Mouse (Mus musculus): ENCODE measurements around the gene Ctbp2. TPM values are rescaled to one million over a fixed set of nuclear protein-coding genes. Genes with fewer than 3 reads are reported as not detected.

Ctbp2 gene
- total RNA-seq (2021), result 10 to 100 TPM; 46.2 to 53.5 TPM

DNA sequence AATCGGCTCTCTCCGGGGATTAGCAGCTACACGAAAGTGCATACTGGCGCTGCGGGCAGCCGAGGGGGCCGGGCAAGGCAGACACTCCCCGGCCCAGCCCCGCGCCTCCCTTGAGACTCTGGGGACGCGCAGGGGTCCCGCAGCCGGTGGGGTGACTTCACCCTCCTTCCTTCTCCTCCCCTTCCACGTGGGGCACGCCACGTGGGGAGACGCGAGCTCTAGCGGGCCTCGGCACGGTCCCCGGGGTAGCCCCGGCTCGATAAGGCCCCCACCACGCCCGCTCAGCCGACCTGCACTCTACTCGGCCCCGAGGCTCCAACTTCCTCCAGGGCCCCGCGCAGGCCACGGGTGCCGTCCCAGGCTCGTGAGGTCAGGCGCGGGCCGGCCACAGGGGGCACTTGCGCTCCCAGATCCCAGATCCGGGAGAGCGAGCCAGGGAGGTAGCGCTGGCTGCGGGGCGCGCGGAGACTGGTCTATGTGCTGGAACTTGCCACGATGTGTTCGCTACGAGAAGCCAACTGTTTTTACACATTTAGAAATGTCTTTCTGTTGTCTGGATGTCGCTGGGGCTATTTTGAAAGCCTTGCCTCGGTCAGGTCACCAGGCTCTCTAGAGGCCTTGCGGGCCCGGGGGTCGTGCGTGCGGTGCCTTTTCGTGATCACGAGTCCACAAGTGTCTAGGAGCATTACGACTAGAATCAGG is at the start of gene Ctbp2:
Gene Ctbp2 (minus strand): TSS at position 356 of the 702 bp plus-strand sequence.
- intact Hi-C loops (cut with DNase I), result loop anchor here (2.0 to 5.0 kb wide), 6 partner anchors 37 to 513 kb away; partner anchors contain the start of gene Edrf1
- peak; percentile 90 to 92 for DNase-seq

DNA sequence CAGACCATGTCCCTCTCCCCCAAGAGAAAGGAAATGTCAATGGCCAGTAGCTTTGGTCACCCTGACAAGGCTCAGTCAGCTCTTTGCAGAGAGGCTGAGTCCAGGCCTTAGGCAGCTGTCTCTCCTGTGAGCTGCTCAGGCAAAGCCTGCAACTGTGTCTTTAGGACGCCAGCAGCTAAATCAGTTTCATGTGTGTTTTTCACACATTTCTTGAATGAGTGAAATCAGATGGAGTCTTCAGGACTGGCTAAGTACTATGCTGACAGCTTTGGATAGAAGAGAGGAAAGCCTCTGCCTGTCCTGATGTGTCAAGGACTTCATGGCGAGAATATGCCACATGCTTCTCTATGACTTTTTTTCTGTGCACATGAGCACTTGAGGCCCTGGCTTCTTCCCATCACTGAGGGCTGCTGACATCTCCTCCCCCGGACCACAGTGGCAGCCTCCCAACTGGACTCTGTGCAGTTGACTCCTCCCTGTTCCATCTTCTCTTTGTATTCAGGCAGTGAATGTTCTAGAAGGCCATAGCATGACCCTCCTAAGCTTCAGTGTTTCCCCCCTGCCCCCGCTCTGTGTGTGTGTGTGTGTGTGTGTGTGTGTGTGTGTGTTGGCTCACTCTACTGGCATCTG is 47.4 kb upstream of the Ctbp2 start:
- intact Hi-C loops (cut with DNase I), result no loop called here
- peak; percentile 77 for DNase-seq

DNA sequence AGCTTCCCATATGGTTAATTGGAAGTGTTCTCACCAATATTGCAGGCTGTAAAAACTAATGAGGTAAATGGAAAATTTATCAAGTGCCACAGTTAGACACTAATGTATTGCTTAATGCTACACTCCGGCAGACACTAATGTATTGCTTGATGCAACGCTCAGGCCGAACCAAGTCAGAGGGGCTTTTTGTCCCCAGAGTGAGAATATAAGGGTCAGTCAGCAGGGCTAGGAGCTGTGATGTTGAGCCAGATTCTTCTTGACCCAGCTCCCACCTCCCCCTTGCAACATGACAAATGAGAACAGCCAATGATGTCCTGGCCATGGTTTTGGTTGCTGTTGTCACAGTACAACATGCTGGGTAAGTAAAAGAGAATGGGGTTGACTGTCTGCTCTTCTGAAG is 44.8 kb upstream of the Ctbp2 start:
- intact Hi-C loops (cut with DNase I), result no loop called here
- no peak for DNase-seq

DNA sequence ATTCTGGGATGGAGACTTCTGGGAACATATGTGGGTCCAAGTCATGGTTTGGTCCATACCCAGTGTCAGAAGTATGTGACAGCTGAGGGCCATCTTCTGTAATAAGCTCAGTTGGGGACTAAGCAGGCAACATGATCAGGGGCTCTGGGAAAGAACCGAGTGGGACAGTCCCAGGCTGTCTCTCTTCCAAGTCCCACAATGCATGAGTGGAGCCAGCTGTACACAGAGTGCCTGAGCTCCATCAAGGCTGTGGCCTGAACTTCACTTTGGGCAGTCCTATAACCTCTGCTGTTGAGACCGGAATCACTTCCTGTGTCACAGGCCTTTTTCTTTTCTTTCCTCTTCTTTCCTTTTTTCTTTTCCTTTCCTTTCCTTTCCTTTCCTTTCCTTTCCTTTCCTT is 43.7 kb upstream of the Ctbp2 start:
- intact Hi-C loops (cut with DNase I), result no loop called here
- no peak for DNase-seq

DNA sequence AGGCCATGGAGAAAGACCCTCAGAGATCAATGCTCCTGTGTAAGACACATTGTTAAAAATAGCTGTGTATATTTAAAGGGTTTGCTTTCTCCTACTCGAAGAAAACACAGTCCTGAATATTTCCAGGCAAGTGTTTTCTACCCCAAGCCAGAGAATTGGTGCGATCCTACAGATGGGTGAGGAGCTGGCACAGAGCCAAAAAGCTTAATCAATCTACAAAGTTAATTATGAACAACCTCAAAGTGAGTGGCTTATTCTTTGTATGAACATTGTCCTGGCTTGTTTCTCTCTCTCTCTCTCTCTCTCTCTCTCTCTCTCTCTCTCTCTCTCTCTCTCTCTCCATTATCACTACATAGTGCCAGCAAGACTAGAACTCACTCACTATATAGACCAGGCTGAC is 40.6 kb upstream of the Ctbp2 start:
- DNase-seq, result no peak
- intact Hi-C loops (cut with DNase I), result no loop called here

DNA sequence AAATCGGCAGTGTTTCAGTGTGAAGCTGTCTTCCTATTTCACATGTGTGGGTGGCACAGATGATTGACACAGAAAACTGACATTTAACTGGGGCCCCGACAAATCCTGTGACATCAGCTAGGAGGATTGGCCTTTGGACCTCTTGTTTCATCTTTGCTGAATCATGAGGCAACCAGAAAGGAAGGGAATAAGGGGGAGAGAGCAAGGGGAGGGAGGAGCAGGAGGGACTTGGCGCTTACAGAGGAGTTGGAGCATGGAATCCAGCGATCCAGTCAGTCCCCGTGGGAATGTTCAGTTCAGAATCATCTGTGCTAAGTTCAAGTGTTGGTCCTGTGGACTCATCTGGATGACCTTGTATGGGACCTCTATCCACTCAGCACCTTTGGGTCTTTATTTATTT is 38.9 kb upstream of the Ctbp2 start:
- peak; percentile 24 to 29 for DNase-seq
- intact Hi-C loops (cut with DNase I), result no loop called here

DNA sequence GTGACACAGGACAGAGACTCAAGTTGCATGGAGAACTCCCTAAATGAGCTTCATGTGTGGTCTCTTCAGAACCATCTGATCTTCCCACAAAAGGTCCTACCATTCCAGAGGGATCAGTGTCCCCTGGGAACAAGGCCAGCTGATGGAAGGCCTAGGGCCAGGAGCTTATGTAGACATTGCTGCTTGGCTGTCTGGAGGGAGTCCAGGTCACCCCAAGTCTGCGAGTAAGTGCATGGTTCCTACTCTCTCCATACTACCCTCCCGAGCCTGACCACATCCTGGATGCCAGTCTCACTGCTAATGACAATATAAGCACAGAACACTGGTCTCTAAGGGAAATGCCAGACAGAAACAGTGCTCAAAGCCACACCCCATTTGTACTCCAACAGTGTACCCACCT is 38.0 kb upstream of the Ctbp2 start:
- intact Hi-C loops (cut with DNase I), result no loop called here
- DNase-seq, result no peak

DNA sequence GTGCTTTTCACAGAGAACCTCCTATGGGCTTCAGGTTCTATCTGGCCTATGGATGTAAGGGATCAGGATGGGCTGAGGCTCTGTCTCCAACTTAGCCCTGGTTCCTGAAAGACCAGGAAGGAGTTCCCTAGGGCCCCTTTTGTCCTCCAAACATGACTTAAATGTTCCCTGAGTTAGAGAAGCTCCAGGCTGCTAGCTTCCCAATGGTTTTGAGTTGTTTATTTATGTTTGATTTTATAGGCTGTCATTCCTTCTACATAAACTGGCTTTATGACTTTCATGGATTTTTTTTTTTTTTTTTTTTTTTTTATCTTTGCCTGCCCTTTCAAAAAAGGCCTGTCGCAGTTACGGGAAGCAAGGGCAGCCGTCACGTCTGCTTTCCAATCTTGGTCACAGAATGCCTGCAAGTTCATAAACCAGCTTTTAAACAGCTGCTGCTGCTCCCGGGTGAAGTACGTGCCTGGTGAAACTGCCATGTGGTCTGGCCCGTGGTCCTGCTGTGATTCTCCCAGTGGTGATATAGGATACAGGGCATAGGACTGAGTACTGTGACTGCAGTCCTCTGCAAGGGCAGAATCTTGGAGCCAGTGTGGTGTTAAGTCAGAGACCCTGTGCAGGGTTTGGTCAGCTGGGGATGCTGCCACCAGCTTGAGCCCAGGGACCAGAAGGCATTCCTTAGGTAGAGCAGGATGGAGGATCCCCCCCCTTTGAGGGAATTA is 37.4 kb upstream of the Ctbp2 start:
- intact Hi-C loops (cut with DNase I), result no loop called here
- no peak for DNase-seq

DNA sequence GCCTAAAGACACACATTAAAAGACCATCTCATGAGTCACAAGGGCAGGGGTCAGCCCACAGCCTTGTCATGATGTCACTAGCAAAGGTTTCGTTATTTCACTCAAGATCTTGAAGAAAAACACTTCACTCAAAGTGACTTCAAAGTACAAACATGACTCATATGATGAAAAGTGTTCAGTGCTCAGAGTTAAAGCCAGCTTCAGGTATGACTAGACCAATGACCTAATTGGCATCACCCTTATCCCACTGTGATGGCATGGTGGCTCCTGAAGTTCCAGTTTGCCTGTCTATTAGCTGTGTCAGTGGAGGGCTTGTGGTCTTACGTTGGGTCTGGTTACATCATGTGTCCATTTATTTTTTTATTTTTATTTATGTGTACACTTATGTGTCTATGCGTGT is 35.4 kb upstream of the Ctbp2 start:
- intact Hi-C loops (cut with DNase I), result no loop called here
- no peak for DNase-seq

DNA sequence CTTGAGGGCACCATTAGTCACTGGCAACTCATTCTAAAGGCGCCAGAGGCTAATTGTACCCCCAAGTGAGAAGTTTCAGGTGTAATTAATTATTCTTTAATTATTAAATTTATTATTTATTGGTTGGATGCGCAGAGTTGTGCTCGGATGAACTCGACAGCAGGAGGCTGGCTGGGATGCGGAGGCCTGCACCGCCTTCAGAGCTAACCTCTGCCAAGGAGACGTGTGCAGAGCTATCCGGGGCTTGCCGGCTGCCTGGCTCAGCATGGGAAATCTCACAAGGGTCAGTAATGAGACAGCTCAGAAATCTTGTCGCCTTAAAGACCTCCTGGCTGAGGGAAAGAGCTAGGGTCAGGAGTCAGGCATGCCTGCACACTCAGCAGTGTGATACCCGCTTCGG is 31.5 kb upstream of the Ctbp2 start:
- no peak for DNase-seq
- intact Hi-C loops (cut with DNase I), result no loop called here

DNA sequence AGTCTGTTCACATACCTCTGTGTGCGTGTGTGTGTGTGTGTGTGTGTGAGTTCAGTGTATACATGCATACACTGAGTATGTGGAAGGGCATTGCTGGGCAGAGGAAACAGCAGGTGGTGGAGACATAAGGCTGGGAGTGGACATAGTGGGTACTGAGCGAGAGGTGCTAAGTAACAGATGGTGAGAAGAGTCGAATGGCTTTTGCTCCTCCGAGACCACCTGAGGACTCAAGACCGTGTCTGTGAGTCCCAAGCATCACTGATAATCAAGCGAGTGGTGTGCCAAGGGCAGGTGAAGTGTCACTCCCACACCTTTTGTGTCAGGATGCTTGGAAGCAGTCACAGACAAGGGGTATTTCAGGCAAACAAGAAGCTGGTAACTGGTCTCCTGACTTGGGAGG is 30.7 kb upstream of the Ctbp2 start:
- DNase-seq, result no peak
- intact Hi-C loops (cut with DNase I), result no loop called here

DNA sequence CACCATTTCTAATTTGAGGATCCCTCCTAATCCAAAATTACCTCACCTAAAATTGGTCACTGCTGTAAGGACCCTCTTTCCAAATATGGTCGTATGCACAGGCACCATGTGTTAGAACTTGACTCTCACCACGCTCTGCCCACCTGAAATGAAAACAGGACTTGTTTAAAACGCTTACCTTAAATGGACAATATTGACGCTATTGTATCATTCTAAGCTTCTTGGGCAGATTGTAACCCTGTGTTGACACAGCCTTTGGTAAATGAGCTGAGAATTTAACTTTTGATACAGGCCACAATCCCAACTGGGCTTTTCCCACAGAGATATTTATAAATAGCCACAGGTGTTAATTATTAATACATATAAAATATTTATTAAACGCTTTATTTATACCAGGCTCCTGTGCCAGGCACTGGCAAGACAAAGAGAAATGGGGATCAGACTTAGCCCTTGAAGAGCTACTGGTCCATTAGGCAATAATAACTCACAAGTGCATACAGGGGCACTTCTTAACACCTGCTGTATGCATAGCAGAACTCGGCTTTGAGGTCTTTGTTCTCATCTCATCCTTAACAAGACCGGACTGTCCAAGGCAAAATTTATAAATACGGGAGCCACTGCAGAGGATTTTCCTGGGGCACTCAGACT is 15.7 kb upstream of the Ctbp2 start:
- intact Hi-C loops (cut with DNase I), result no loop called here
- DNase-seq, result no peak

DNA sequence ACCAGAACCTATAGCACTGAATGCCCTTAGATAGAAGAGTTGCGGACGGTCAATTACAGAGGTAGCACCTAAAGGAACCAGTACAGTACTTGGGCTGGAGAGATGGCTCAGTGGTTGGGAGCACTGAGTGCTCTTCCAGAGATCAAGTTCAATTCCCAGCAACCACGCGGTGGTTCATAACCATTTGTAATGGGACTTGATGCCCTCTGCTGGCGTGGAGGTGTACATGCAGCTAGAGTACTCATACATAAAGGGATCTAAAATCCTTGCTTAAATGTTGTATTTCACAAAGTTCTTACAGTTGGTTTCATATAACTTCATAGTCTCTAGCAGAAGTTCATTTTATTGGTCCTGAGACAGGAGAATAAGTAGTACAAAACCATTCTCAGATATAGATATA is 9.4 kb upstream of the Ctbp2 start:
- intact Hi-C loops (cut with DNase I), result no loop called here
- no peak for DNase-seq

DNA sequence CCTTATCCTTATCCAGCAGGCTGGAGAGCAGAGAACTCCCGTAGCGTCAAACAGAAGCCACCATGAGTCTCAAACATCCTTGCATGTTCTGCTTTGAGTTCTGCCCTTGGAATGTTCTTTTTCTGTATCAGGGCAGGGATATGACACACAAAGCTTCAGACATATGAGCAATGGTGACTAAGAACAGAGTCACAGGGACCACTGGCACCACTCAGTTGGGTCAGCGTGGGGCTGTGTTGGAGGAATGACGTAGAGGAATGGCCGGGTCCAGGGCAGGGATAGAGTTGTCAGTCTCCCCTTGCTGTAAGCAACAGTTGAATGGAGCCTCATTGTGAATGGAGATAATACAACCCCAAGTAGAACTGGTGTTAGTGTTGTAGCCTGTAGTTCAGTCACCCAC is 8.5 kb upstream of the Ctbp2 start:
- intact Hi-C loops (cut with DNase I), result no loop called here
- DNase-seq, result no peak

DNA sequence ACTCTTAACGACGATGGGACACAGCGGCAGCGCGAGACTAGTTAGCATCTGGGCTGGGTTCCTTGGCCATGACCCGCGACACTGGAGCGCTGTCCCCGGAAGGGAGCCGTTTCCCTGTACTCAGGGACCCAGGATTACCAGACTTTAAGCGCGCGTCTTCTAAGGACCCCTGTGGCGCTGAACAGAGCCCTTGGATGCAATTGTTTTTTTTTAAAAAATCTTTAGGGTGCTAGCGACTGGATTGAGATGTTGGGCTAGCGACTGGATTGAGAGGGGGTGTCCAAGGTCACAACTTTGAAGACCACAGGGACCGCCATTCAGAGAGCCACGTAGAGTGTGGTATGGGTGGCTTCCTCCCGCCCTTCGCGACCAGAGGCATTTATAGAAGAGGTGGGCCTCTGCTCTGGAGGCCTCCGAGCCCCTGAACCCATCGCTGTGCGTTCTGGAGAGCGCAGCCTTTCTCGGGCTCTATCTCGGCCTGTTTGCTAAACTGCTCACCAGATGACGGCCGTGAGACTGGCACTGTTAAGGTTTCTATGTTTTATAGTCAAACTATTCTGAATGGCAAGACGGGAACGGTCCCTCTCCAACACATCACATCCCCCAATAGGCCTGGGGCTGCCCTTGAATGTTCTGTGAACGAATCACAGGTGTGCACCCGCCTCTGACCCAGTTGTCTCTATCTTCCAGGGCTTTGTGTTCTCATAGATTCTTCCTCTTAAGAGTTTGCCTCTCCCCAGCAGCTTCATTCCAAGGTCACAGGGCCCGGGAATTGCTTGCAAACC is 739 bp upstream of the Ctbp2 start:
- no peak for DNase-seq
- intact Hi-C loops (cut with DNase I), result loop anchor here (5.0 kb wide), 4 partner anchors 38 to 512 kb away; partner anchors contain the start of gene Edrf1

DNA sequence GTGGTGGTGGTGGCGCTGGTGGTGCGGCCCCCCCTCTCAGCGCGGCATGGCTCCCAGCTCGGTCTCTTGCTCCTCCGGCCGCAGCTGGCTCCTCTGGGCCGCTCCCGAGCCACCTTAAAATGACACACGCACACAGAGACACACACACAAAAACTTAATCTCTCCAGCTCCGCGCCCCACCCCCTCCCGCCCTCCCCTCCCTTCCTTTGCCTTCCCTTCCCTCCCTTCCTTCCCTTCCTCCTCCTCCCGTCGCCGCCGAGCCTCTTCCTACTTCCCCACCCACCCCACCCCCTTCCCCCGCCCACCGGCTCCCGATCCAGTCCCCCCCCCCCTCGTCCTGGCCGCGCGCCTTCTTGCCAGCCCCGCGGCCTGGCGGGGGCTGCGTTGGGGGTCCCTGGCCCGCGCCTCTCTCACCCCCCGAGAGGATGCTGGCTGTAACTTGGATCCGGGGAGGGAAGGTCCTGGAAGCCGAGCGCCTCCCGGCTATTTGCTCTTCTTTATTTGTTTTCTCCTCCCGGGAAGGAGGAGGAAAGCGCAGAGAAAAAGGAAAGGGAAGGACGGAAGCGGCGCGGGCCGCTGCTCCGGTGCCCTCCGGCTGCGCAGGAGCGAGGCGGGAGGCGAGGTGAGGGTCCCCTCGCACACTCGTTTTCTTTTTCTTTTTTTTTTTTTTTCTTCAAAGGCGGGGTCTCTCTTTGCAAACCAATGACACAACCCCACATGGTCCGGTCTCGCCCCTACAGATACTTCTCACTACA is 733 bp downstream of the Ctbp2 start, which contains the start of gene Fgfr2:
Gene Fgfr2 (minus strand): TSS at position 107 of the 755 bp plus-strand sequence.
- intact Hi-C loops (cut with DNase I), result loop anchor here (2.0 to 5.0 kb wide), 6 partner anchors 36 to 514 kb away; partner anchors contain the start of gene Edrf1
- DNase-seq, result peak in 1 of 2 experiments; percentile 75

DNA sequence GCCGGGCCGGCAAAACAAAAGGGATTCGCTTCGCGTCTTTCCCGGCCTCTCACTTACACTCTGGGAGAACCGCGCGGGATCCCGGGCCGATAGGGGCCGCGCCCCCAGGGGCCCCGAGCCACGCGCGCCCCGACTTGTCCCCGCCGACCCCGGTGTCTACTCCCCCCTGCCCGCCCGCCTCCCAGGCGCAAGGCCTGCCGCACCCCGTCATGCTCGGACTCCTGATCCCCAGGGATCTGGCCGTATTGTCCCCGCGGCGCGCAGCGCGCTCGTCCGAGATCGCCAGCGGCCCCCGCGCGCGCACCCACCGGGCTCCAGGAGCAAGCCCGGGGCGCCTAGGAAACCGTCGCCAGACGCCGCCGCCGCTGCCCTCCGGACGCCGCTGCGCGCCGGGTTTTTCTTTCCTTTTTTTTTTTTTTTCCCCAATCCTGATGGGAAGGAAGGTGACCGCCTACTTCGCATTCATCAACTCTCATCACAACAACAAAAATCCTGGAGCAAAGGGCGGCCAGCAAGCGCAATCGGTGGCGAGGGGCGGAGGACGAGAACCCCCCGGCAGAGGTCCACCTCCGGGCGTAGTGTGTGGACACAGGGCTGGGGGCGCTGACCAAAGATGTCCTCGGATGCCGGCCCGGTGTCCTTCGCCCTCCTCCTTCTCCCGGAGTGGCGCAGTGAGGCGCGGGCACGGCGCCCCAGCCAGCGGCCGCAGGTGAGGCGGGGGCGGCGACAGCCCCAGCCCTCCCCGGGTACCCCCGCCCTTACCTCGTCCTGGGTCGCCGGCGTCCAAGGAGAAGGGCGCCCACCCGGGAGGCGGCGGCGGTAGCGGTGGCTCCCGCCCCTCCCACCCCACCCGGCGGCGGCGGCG is 1.5 kb downstream of the Ctbp2 start:
- DNase-seq, result peak; percentile 79 to 81
- intact Hi-C loops (cut with DNase I), result loop anchor here (2.0 to 5.0 kb wide), 6 partner anchors 35 to 515 kb away; partner anchors contain the start of gene Edrf1

DNA sequence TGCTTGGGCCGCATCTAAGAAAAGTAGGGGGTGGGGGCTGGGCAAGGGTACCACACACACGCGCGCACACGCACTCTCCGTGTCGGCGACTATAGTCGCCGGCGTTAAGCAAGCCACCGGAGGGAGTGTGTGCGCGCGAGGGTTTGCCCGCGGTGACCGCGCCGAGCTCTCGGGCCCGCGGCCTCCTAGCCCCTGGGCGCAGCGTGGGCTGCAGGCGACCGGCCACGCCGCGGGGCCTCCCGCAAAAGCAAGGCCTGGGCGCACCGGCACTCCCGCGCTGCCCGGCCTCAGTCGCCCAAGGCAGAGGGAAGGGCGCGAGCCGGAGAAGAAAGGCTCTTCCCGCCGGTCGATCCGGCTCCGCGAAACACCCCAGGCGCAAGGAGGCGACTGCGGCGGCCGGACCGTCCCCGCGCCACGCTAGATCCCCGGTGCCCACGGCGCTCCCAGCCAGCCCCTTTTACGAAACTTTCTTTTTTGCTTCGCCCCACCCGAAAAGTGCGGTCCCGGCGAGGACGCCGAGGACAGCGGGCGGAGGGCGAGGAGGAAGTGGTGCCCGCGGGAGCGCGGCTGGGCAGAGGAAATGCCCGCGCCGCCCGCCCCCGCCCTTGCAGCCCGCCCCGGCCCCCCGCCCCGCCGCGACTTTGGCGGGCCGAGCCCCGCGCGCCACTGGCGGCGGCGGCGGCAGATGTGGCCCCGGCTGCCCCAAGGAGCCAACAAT is 2.3 kb downstream of the Ctbp2 start:
- DNase-seq, result peak; percentile 64 to 71

More for the DNA sequence above, 2.3 kb downstream of the Ctbp2 start:
- intact Hi-C loops (cut with DNase I), result loop anchor here (2.0 to 5.0 kb wide), 7 partner anchors 23 to 515 kb away; partner anchors contain the start of gene Edrf1
